Mouse (Mus musculus): Measurements from ENCODE around the gene Tnfrsf11a.
A peak's percentile ranks its signal among the peaks of the same experiment; 100 is the strongest.

The Tnfrsf11a gene

DNA sequence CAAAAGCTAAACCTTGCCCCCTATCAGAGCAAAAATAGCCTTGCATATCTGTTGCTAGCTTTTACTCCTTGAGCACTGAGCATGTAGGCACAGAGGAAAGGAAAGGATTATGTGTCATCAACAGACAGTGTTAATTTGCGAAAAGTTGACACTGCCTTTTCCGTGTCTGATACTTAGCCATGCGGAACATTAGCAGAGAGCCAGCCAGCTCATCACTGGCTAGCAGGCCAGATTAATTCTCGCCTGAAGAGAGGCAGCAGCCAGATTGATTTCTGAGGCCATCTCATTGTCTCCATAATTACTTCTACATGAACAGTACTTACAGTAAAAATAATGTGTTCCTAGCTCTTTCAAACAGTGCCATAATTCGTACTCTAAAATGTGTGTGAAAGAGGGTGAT lies 48.7 kb downstream of the Tnfrsf11a start:
- no peak for DNase-seq (ENCODE audit: low spot score)

DNA sequence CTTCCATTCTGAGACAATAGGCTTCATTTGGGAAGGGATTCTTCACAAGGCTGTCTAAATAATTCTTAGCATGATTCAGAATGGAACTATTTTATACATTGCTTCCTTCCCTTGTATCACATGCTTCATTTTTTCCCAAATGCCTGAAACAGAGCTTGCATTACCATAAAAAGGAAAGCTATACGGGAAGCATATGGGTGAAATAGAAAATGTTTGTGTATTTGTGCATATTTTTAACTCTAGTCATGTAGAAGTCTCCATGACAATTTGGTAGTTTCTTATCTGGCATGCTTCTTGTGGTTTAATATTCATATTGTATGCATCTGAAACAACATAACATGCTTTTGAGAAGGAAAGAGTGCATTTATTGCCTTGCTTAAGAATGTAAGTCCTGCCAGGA lies 52.3 kb downstream of the Tnfrsf11a start:
- DNase-seq (ENCODE audit: low spot score) = no peak

DNA sequence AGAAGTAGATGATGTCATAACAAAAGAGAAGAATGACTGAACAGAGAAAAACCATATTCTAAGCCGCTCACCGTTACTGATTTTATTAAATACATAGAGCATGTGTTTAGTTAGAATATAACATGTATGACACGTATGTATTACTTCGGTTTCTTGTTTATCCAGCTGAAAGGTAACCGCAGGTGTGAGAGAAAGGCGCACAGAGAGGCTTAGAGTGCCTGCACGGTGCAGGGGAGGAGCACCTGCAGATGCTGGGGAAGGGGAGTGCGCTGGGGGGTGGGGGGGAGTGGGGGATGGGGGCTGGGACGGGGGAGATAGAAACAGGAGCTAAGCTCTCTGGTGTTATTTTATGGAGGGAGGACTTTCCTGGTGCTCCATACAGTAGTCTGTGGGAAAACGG lies 62.4 kb downstream of the Tnfrsf11a start:
- no peak for DNase-seq (ENCODE audit: low spot score)

GRCm38 (mm10) chr1:105843386-105843785 lies 62.9 kb downstream of the Tnfrsf11a start:
- DNase-seq (ENCODE audit: low spot score) = no peak

GRCm38 (mm10) chr1:105843856-105844255 lies 63.3 kb downstream of the Tnfrsf11a start:
- DNase-seq (ENCODE audit: low spot score) = no peak

DNA sequence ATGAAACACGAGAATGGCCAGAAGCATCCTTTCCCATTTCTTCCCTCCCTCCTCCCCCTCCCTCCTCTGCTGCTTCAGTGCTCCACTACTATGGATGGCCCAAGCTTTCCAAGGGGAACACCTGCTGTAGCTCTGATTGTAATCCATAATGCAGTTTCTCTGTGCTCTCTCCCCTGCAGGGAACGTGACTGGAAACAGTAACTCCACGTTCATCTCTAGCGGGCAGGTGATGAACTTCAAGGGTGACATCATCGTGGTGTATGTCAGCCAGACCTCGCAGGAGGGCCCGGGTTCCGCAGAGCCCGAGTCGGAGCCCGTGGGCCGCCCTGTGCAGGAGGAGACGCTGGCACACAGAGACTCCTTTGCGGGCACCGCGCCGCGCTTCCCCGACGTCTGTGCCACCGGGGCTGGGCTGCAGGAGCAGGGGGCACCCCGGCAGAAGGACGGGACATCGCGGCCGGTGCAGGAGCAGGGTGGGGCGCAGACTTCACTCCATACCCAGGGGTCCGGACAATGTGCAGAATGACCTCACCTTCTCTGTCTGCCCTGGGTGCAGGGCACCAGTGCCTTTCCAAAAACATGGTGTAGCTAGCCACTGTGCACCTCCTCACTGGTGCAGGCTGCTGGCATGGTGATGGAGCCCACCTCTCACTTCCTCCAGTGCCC lies 64.0 kb downstream of the Tnfrsf11a start:
- no peak for DNase-seq (ENCODE audit: low spot score)

- no peak for DNase-seq (ENCODE audit: low spot score)
Observed at GRCm38 (mm10) chr1:105846431-105846830, 65.9 kb downstream of the Tnfrsf11a start.

- DNase-seq (ENCODE audit: low spot score) = no peak
Observed at GRCm38 (mm10) chr1:105848806-105849205, 68.3 kb downstream of the Tnfrsf11a start.

DNA sequence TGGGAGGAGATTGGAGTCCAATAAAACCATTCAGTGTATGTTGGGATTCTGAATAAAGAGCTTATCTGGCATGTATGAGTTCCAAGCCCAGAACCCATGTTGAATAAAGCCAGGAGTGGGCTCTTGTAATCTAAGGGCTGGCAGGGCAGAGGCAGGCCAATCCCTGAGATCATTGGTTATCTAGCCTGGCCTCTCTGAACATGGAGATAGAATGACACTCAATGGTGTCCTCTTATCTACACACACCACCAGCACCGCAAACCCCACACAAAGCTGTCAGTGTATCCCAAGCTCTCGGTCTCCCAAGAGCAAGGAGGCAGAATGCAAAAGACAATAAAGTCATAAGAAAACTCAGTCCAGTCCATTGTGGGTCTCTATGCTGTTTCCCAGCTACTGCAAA lies 70.8 kb downstream of the Tnfrsf11a start:
- DNase-seq (ENCODE audit: low spot score) = no peak

- DNase-seq (ENCODE audit: low spot score) = no peak
Observed at GRCm38 (mm10) chr1:105859740-105860139, 79.2 kb downstream of the Tnfrsf11a start.

DNA sequence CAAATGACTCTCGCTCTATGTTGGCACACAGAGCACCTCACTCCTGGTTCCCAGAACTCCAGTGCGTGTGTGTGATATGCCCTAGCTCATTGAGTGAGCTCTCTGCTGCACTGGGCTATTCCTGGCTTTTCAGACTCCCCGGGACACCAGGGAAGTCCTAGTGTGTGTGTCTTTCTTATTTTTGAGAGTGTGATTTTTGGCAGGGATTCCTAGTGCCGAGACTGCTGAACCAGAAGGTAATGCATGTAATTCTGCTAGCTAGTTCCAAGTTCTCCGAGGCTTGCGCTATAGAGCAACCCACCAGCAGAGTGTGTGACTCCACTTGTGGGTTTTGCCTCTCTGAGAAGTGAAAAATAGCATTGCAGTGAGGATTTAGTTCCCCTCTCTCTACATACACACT lies 96.1 kb downstream of the Tnfrsf11a start:
- no peak for DNase-seq (ENCODE audit: low spot score)

DNA sequence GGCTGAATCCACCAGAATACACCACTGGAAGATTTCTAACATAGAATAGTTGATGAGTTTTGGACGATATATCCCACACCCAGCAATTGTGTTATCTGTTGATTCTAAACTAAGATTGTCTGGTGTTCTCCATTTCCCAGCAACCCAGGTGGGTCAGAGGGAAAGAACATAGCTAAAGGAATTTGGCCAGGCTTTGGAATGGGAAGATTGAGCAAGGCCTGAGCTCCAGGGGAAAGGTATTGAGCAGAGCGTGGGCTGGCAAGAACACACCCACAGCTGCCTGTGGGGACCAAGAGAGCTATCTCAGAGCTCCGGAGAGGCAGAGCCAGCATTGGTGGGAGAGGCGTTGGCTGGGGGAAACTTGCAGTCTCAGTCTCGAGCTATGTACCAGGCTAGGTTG lies 97.3 kb downstream of the Tnfrsf11a start:
- no peak for DNase-seq (ENCODE audit: low spot score)

GRCm38 (mm10) chr1:105878416-105878815 lies 97.9 kb downstream of the Tnfrsf11a start:
- DNase-seq (ENCODE audit: low spot score) = no peak

- no peak for DNase-seq (ENCODE audit: low spot score)
Observed at GRCm38 (mm10) chr1:105880555-105881304, 100.2 kb downstream of the Tnfrsf11a start.

- DNase-seq (ENCODE audit: low spot score) = no peak
Observed at GRCm38 (mm10) chr1:105881466-105881865, 100.9 kb downstream of the Tnfrsf11a start.

GRCm38 (mm10) chr1:105883498-105883897 lies 103.0 kb downstream of the Tnfrsf11a start:
- DNase-seq (ENCODE audit: low spot score) = no peak

GRCm38 (mm10) chr1:105885101-105885500 lies 104.6 kb downstream of the Tnfrsf11a start:
- no peak for DNase-seq (ENCODE audit: low spot score)

DNA sequence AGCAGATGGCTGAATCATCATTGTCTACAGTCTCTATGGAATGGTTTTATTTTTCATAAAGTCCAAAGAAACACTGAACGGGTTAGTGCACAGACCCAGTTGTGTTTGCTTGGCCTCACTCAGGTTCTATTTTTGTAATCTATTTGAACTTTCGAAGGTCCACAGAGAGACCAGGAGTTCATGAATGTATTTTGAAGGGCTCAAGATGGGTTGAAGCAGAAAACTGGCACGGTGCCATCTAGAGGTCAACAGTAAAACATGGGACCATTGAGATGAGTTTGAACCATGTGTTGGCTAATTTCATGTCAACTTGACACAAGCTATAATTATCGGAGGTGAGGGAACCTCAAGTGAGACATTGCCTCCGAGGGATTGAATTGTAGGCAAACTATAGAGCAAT lies 105.1 kb downstream of the Tnfrsf11a start:
- DNase-seq (ENCODE audit: low spot score) = no peak

GRCm38 (mm10) chr1:105886358-105886757 lies 105.8 kb downstream of the Tnfrsf11a start:
- no peak for DNase-seq (ENCODE audit: low spot score)

- DNase-seq (ENCODE audit: low spot score) = peak; percentile 78
Observed at GRCm38 (mm10) chr1:105891032-105891725, 110.7 kb downstream of the Tnfrsf11a start.

DNA sequence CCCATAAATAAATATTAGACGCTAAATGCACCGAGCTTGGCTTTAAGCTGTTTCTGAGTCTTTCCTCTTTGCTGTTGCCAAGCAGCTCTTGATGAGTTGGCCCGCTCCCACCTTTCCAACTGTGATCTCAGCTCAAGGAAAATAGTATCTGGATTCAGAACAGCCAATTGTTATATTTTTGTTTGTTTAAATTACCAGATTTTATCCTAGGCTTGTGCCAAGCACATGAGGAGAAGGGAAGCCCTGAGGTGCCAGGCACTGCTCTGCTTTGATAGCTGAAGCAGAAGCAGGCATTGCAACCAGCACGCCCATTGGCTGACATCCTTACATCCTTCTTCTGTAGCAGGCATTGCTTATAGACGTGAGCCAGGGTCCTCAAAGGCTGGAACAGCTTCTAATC lies 114.5 kb downstream of the Tnfrsf11a start:
- no peak for DNase-seq (ENCODE audit: low spot score)

Measured in T-cell, adult 2 months (primary cell).